Mouse (Mus musculus) intestine, embryonic 16.5 days (tissue): Measurements from ENCODE around the gene Arid3c. TPM values are rescaled to one million over a fixed set of nuclear protein-coding genes. Genes with fewer than 3 reads are reported as not detected.
"Not testable (repeated sequence)": the region's sequence is repeated elsewhere in the genome, so short reads cannot be mapped to it uniquely, and the experiment has no call there.

Experiments used
- ATAC-seq: fragments of 200-750 bp; cut with Nextera tagmentation; 2 replicates; pipeline ENCODE4 v1.8.0; 2017; ENCODE audit warnings: moderate TSS enrichment, moderate library complexity
- H3K27ac ChIP-seq: fragments of 300-500 bp; sonication (generic); 2 replicates; pipeline ENCODE4 v1.5.1; 2014; ENCODE audit warnings: mild to moderate bottlenecking, low read length
- H3K27me3 ChIP-seq: fragments of 300-500 bp; sonication (generic); replicated peaks from 2 replicates; pipeline ENCODE4 v1.6.1; 2014; ENCODE audit warnings: low read length, control low read depth, mixed read lengths; ENCODE audit not compliant: control insufficient read depth, insufficient read depth
- H3K36me3 ChIP-seq: fragments of 300-500 bp; sonication (generic); 2 replicates; pipeline ENCODE4 v1.6.1; 2014; ENCODE audit warnings: low read length, control low read depth; ENCODE audit not compliant: control insufficient read depth, insufficient read depth
- H3K4me1 ChIP-seq: fragments of 300-500 bp; sonication (generic); 2 replicates; pipeline ENCODE4 v1.6.1; 2014; ENCODE audit warnings: low read length, control low read depth, mixed read lengths; ENCODE audit not compliant: control insufficient read depth, insufficient read depth
- H3K4me2 ChIP-seq: fragments of 300-500 bp; sonication (generic); 2 replicates; pipeline ENCODE4 v1.6.1; 2014; ENCODE audit warnings: low read depth, low read length, control low read depth
- H3K4me3 ChIP-seq: fragments of 300-500 bp; sonication (generic); 2 replicates; pipeline ENCODE4 v1.5.1; 2014; ENCODE audit warnings: mild to moderate bottlenecking, low read length
- H3K9ac ChIP-seq: fragments of 300-500 bp; sonication (generic); 2 replicates; pipeline ENCODE4 v1.6.1; 2014; ENCODE audit warnings: low read depth, low read length
- H3K9me3 ChIP-seq: fragments of 300-500 bp; sonication (generic); 2 replicates; pipeline ENCODE4 v1.6.1; 2016; ENCODE audit warnings: low read length, control low read depth; ENCODE audit not compliant: control insufficient read depth
- WGBS: fragments of 180-500 bp; shearing (Covaris S2); extraction: QIAGEN DNeasy Blood & Tissue Kit; methylation state at CpG from one replicate; pipeline ENCODE4 v1.1.7; 2014; 5-methylcytosine and 5-hydroxymethylcytosine counted together
- polyA plus RNA-seq: library from polyadenylated mRNA; unstranded; fragments of >200 nt; fragmentation: Nextera tagmentation; extraction: Ambion mirVana; gene quantifications from 2 replicates; pipeline ENCODE4 v1.2.1, GENCODE M21; 2015

Gene Arid3c
- polyA plus RNA-seq, 1 experiment from 2014 or later, result not detected

DNA sequence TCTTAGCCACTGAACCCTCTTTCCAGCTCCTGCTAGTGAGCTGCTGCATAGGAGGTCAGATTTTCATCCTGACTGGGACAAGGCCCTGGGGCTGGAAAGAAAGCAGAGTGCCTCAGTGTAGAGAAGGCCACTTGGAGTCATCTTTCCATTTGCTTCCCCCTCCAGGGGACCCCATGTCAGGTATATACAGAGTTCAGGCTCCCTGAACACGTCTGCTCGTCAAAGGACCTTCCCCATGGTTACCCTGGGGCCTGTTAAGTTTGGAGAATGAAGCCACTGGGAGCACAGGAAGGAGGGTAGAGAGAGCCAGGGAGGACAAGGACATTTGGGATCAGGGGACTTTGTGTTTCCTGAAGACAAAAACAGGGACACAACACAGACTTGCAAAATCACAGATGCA, 28.7 kb downstream of the Arid3c start:
- 73% methylated on average over 2 of the region's 2 CpGs for WGBS
- H3K9me3 ChIP-seq, H3K4me2 ChIP-seq, H3K9ac ChIP-seq, H3K27ac ChIP-seq, H3K4me3 ChIP-seq, ATAC-seq, H3K27me3 ChIP-seq, H3K36me3 ChIP-seq: not testable (repeated sequence)
- peaks cover 10% of the 10 kb centered on the region for H3K4me1 ChIP-seq

- H3K27ac ChIP-seq, H3K36me3 ChIP-seq, H3K9me3 ChIP-seq, H3K4me2 ChIP-seq, H3K4me3 ChIP-seq, ATAC-seq, H3K4me1 ChIP-seq, H3K27me3 ChIP-seq, H3K9ac ChIP-seq: not testable (repeated sequence)
- 97% methylated on average over 2 of the region's 8 CpGs for WGBS
These were observed 30.7 kb downstream of the Arid3c start for GRCm38 (mm10) chr4:41700224-41700623.

DNA sequence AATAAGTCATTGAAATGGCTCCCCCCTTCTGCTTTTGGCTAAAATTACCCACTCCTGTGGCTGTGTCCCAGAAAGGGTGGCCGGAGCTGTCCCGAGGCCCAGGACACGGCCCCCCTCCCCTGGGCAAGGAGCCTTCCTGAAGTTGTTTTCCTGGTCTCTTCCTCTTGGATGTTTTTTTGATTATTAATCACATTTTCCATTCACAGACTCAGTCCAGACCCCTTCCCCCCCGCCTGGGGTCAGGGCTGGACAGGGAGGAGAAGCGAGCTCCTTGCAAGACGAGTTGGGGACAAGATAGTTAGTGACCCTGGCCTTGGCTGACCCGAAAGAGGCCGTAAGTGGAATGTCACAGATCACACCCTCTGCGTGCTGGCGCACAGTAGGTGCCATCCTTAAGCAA, 31.2 kb downstream of the Arid3c start, which contains the start of gene Il11ra1:
Gene Il11ra1 (plus strand): TSS at position 207 of the 400 bp plus-strand sequence.
- H3K4me1 ChIP-seq, H3K9me3 ChIP-seq, ATAC-seq, H3K27me3 ChIP-seq, H3K4me3 ChIP-seq, H3K36me3 ChIP-seq, H3K27ac ChIP-seq, H3K9ac ChIP-seq, H3K4me2 ChIP-seq: not testable (repeated sequence)
- WGBS, result 78% methylated on average over 9 of the region's 10 CpGs

DNA sequence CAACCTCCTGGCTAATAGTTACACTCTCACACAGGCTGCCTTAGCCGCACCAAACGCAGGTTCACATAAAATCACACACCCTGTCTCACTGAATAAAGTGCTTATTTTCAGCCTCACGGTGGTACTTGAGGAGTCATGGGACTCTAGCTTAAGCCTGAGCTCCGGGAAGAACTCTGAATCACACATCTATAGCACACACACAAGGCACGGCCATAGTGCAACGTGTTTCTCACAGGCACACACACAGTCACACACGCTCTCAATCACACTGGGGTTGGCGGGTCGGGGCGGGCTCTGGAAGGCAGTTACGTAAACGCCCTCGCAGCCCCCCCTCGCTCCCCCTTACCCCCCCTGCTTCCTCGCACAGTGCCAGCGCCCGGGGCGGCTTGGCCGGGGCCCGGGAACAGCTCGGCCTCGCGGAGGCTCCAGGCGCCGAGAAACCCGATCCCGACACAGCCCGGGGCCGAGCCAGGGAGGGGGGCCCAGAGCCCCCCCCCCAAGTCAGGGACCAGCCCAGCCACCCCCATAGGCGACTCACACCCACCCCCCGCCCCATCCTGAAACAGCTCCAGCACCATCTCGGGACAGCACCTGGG, 32.4 kb downstream of the Arid3c start:
- H3K9ac ChIP-seq, H3K4me2 ChIP-seq, H3K4me3 ChIP-seq, ATAC-seq, H3K36me3 ChIP-seq, H3K27ac ChIP-seq, H3K27me3 ChIP-seq, H3K4me1 ChIP-seq, H3K9me3 ChIP-seq: not testable (repeated sequence)
- WGBS, result 7% methylated on average over 19 of the region's 32 CpGs

DNA sequence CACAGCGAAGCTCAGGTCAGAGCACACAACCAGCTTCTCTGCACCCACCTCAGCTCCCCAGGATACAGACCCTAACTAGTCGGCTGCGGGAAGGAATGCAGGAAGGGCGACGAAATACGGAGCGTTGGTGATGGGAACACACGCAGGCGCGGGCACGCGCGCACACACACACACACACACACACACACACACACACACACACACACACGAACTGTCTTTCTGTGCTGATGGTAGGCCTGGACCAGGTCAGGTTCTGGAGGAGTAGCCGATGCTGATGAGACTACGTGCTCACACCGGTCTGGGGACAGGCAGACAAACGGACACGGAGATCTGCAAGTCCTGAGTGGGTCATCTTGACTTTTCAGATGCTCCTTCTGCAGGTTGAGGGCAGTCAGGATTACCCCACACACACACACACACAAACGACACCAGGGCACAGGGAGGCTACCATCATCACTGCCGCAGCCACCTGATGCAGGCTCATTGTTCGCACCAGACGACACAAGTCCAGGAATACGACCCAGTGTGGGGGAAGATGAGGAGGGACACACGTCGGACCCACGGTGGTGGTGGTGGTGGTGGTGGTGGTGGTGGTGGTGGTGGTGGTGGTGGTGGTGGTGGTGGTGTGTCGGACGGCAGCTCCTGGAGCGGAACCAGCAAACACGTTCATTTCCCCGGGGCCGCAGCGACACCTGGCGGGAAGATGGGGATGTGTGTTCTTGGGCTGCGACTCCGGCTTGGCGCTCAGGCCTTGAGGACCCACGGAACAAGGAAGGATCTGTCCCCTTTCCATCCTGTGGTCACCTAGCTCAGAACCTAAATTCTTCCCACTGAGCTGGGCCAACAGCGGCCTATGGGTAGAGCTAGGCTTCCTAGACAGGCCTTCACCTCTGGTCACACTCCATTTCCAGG, 33.8 kb downstream of the Arid3c start, which contains the start of gene Cntfr:
Gene Cntfr (minus strand): TSS at position 160 of the 912 bp plus-strand sequence.
- not testable (repeated sequence) for H3K27me3 ChIP-seq, H3K36me3 ChIP-seq, H3K9me3 ChIP-seq, H3K27ac ChIP-seq, H3K4me1 ChIP-seq, H3K4me2 ChIP-seq, H3K9ac ChIP-seq, ATAC-seq, H3K4me3 ChIP-seq
- 11% methylated on average over 32 of the region's 40 CpGs for WGBS

DNA sequence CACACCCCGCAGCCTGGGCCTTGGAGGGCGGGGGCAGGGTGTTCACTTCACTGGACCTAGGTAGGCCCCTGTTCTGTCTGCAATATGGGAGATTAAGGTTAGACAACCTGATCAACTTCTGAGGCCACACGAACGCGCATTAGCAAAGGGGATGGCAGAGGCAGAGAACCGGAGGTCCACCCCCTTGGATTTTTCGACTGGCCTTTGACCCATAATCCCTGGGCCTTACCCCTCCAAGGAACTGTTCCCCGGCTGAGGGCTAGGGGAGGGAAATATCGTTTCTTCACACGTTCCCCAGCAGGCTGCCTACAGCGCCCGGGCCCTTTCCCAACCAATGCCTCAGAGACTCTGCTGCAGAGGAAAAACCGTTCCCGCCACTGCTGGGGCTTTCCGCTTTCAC, 34.5 kb downstream of the Arid3c start:
- H3K27ac ChIP-seq, H3K9ac ChIP-seq, H3K4me2 ChIP-seq, H3K9me3 ChIP-seq, H3K36me3 ChIP-seq, H3K4me3 ChIP-seq, H3K27me3 ChIP-seq, ATAC-seq, H3K4me1 ChIP-seq: not testable (repeated sequence)
- WGBS, result 11% methylated on average over 13 of the region's 15 CpGs

GRCm38 (mm10) chr4:41695800-41696199, 35.1 kb downstream of the Arid3c start:
- not testable (repeated sequence) for H3K27me3 ChIP-seq, H3K27ac ChIP-seq, H3K4me2 ChIP-seq, H3K4me1 ChIP-seq, H3K36me3 ChIP-seq, H3K9ac ChIP-seq, H3K9me3 ChIP-seq, ATAC-seq, H3K4me3 ChIP-seq
- WGBS, result 8% methylated on average over 20 of the region's 38 CpGs

GRCm38 (mm10) chr4:41693511-41693910, 37.4 kb downstream of the Arid3c start:
- H3K9me3 ChIP-seq, H3K36me3 ChIP-seq, ATAC-seq, H3K4me2 ChIP-seq, H3K27me3 ChIP-seq, H3K9ac ChIP-seq, H3K4me1 ChIP-seq, H3K27ac ChIP-seq, H3K4me3 ChIP-seq: not testable (repeated sequence)
- WGBS, result 15% methylated on average over 4 of the region's 4 CpGs

DNA sequence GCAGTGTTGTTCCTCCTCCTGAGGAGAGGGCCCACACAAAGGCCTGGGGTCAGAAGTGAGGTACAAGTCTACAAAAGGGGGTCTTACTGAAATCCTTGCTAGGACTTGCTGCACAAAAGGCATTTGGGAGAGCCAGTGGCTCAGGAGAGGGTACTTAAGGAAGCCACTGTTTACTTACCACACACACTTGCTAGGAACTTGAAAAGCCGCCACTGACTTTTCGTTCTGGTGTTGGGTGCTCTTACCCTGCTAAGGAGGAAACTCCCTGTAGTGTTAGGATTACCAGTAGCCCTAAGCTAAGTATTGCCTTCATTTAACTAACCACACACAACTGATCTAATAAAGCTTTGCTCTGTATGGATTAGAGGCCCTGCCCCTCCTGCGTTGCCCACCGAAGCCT, 40.9 kb downstream of the Arid3c start:
- not testable (repeated sequence) for H3K4me3 ChIP-seq, ATAC-seq
- WGBS, result no CpG with 5 or more reads among the region's 4 CpGs

More for the DNA sequence above, 40.9 kb downstream of the Arid3c start:
- H3K4me1 ChIP-seq, H3K9ac ChIP-seq, H3K9me3 ChIP-seq, H3K4me2 ChIP-seq, H3K27me3 ChIP-seq, H3K27ac ChIP-seq, H3K36me3 ChIP-seq: not testable (repeated sequence)
